In genomic region chr2:105131811-105132100, GRCm38 (mm10) we compare ENCODE assay signal across 31 mouse cellular contexts. TPM values are rescaled to one million over a fixed set of nuclear protein-coding genes. Genes with fewer than 3 reads are reported as not detected.
A peak's percentile ranks its signal among the peaks of the same experiment; 100 is the strongest.
DNase-seq lines count a peak whose midpoint lies in the region; ATAC-seq lines count a peak whose summit lies in the region.
"Had no signal": no experiment of that assay in that cellular context is flagged by ENCODE, and none has a peak within 500 bp of the region (broad histone marks: within the 10 kb centered on the region; RNA-seq: fewer than 3 reads in every experiment).

No protein-coding gene starts in this region.

- no peak for DNase-seq in heart, embryonic 10.5 days (ENCODE audit: low spot score)
- DNase-seq in heart, postnatal 36 days, result no peak
- DNase-seq in hindbrain, embryonic 11.5 days (ENCODE audit: low spot score), result peak; percentile 38
- DNase-seq in hindbrain, embryonic 14.5 days (ENCODE audit: low spot score), result no peak
- DNase-seq in midbrain, embryonic 11.5 days (ENCODE audit: low spot score, missing footprints), result peak; percentile 94
- DNase-seq: adrenal gland, postnatal 10 days; cerebellum, adult 18-20 months; cerebellum, postnatal 14 days; gastrocnemius, postnatal 36 days; layer of hippocampus, adult 9-11 months; left cerebral cortex, postnatal 4 days; liver; retina, postnatal 1 day; right cerebral cortex, postnatal 25 days; spleen, adult 18-20 months; thymus, adult 2 months; thymus, postnatal 4 days had no signal

- H3K4me2 ChIP-seq in hindbrain, embryonic 11.5 days (replicated peaks; ENCODE audit: low read depth, low read length), result no peak overlapping the region
- H3K4me2 ChIP-seq in hindbrain, embryonic 14.5 days (replicated peaks), result no peak overlapping the region
- H3K4me2 ChIP-seq in midbrain, embryonic 11.5 days, result no peak overlapping the region
- no peak overlapping the region for H3K4me2 ChIP-seq in midbrain, embryonic 16.5 days (ENCODE audit: low read length)
- H3K4me2 ChIP-seq in stomach, embryonic 16.5 days (ENCODE audit: low read depth, low read length), result 0 out of 2 replicates have a peak overlapping the region, but pooled peaks have one; percentile 19
- H3K4me2 ChIP-seq: forebrain, embryonic 13.5 days; hindbrain, embryonic 12.5 days had no signal

- H3K9ac ChIP-seq in hindbrain, embryonic 11.5 days (ENCODE audit: low read depth, low read length), result no peak overlapping the region
- no peak overlapping the region for H3K9ac ChIP-seq in hindbrain, embryonic 14.5 days
- H3K9ac ChIP-seq in midbrain, embryonic 11.5 days (ENCODE audit: low read length), result no peak overlapping the region
- H3K9ac ChIP-seq in midbrain, embryonic 16.5 days (ENCODE audit: low read depth, low read length), result no peak overlapping the region
- no peak overlapping the region for H3K9ac ChIP-seq in stomach, embryonic 16.5 days (ENCODE audit: low read length)
- H3K9ac ChIP-seq: forebrain, embryonic 13.5 days; hindbrain, embryonic 12.5 days; neural tube, embryonic 12.5 days had no signal

- peaks cover 99% of the 10 kb centered on the region for H3K27me3 ChIP-seq in heart, embryonic 10.5 days (ENCODE audit: insufficient read depth, poor library complexity, severe bottlenecking)
- peaks cover 96% of the 10 kb centered on the region for H3K27me3 ChIP-seq in hindbrain, embryonic 11.5 days (ENCODE audit: control insufficient read depth, insufficient read depth, low read length)
- H3K27me3 ChIP-seq in hindbrain, embryonic 14.5 days (ENCODE audit: control insufficient read depth, insufficient read depth, low read length), result peaks cover 96% of the 10 kb centered on the region
- H3K27me3 ChIP-seq in midbrain, embryonic 11.5 days (ENCODE audit: control insufficient read depth, insufficient read depth, low read length), result peaks cover 100% of the 10 kb centered on the region
- H3K27me3 ChIP-seq in midbrain, embryonic 16.5 days (ENCODE audit: control insufficient read depth, insufficient read depth, low read depth, low read length), result peaks cover 71% of the 10 kb centered on the region
- H3K27me3 ChIP-seq in stomach, embryonic 16.5 days (ENCODE audit: control insufficient read depth, insufficient read depth, low read length), result peaks cover 93% of the 10 kb centered on the region

- 0 out of 2 replicates have a peak overlapping the region, but pooled peaks have one; percentile 59 for H3K27ac ChIP-seq in heart, embryonic 10.5 days
- no peak overlapping the region for H3K27ac ChIP-seq in hindbrain, embryonic 11.5 days (ENCODE audit: low read depth, low read length)
- no peak overlapping the region for H3K27ac ChIP-seq in hindbrain, embryonic 14.5 days
- H3K27ac ChIP-seq in midbrain, embryonic 11.5 days (ENCODE audit: low read depth, low read length), result no peak overlapping the region
- H3K27ac ChIP-seq in midbrain, embryonic 16.5 days (ENCODE audit: low read length), result no peak overlapping the region
- H3K27ac ChIP-seq in stomach, embryonic 16.5 days (ENCODE audit: low read length), result no peak overlapping the region
- H3K27ac ChIP-seq: forebrain, embryonic 13.5 days; hindbrain, embryonic 12.5 days; left cerebral cortex, adult 2 months; macrophage; midbrain, embryonic 10.5 days; neural tube, embryonic 12.5 days had no signal

- no peaks in the 10 kb centered on the region for H3K36me3 ChIP-seq in heart, embryonic 10.5 days
- H3K36me3 ChIP-seq in hindbrain, embryonic 11.5 days (ENCODE audit: control insufficient read depth, insufficient read depth, low read length), result no peaks in the 10 kb centered on the region
- no peaks in the 10 kb centered on the region for H3K36me3 ChIP-seq in hindbrain, embryonic 14.5 days (replicated peaks; ENCODE audit: control insufficient read depth, insufficient read depth)
- H3K36me3 ChIP-seq in midbrain, embryonic 11.5 days (ENCODE audit: control insufficient read depth, insufficient read depth, low read length), result no peaks in the 10 kb centered on the region
- no peaks in the 10 kb centered on the region for H3K36me3 ChIP-seq in midbrain, embryonic 16.5 days (ENCODE audit: control insufficient read depth, insufficient read depth, low read length)
- H3K36me3 ChIP-seq in stomach, embryonic 16.5 days (ENCODE audit: control insufficient read depth, insufficient read depth, low read length), result no peaks in the 10 kb centered on the region
- H3K36me3 ChIP-seq: hindbrain, embryonic 12.5 days; midbrain, embryonic 10.5 days; neural tube, embryonic 12.5 days had no signal

- H3K9me3 ChIP-seq in heart, embryonic 10.5 days, result no peaks in the 10 kb centered on the region
- H3K9me3 ChIP-seq in hindbrain, embryonic 11.5 days (ENCODE audit: control insufficient read depth, low read length), result no peaks in the 10 kb centered on the region
- no peaks in the 10 kb centered on the region for H3K9me3 ChIP-seq in hindbrain, embryonic 14.5 days (ENCODE audit: control insufficient read depth, low read length)
- H3K9me3 ChIP-seq in midbrain, embryonic 11.5 days (ENCODE audit: control insufficient read depth, low read length), result no peaks in the 10 kb centered on the region
- H3K9me3 ChIP-seq in midbrain, embryonic 16.5 days (replicated peaks; ENCODE audit: control insufficient read depth, low read length, poor library complexity, severe bottlenecking), result no peaks in the 10 kb centered on the region; the same call in 1 of the 2 replicates
- no peaks in the 10 kb centered on the region for H3K9me3 ChIP-seq in stomach, embryonic 16.5 days (replicated peaks; ENCODE audit: control insufficient read depth, low read length)
- H3K9me3 ChIP-seq: forebrain, embryonic 13.5 days; hindbrain, embryonic 12.5 days; midbrain, embryonic 10.5 days; neural tube, embryonic 12.5 days had no signal

- ATAC-seq in hindbrain, embryonic 11.5 days (ENCODE audit: low FRiP score), result no peak
- ATAC-seq in hindbrain, embryonic 14.5 days (ENCODE audit: low FRiP score), result no peak
- no peak for ATAC-seq in midbrain, embryonic 11.5 days (ENCODE audit: low FRiP score)
- ATAC-seq in midbrain, embryonic 16.5 days, result no peak
- ATAC-seq in stomach, embryonic 16.5 days (ENCODE audit: insufficient read depth, low FRiP score), result no peak
- ATAC-seq: forebrain, embryonic 13.5 days; lung, postnatal 0 days had no signal

- intact Hi-C loops in heart, postnatal 36 days (cut with DNase I), result loop anchor here (5.0 kb wide), 2 partner anchors 41 to 541 kb away; no protein-coding TSS in a partner anchor

- H3K4me1 ChIP-seq in heart, embryonic 10.5 days, result peaks cover 37% of the 10 kb centered on the region
- H3K4me1 ChIP-seq in hindbrain, embryonic 11.5 days (replicated peaks; ENCODE audit: control insufficient read depth, insufficient read depth, low read length), result 0 out of 2 replicates have a peak, but pooled peaks cover 4% of the 10 kb centered on the region
- no peaks in the 10 kb centered on the region for H3K4me1 ChIP-seq in hindbrain, embryonic 14.5 days (replicated peaks; ENCODE audit: control insufficient read depth, insufficient read depth, low read length)
- H3K4me1 ChIP-seq in midbrain, embryonic 11.5 days (ENCODE audit: control insufficient read depth, insufficient read depth, low read length), result peaks cover 4% of the 10 kb centered on the region; the same call in 1 of the 2 replicates
- H3K4me1 ChIP-seq in midbrain, embryonic 16.5 days (ENCODE audit: control insufficient read depth, insufficient read depth, low read length), result peaks cover 8% of the 10 kb centered on the region; the same call in 1 of the 2 replicates
- H3K4me1 ChIP-seq in stomach, embryonic 16.5 days (ENCODE audit: control insufficient read depth, insufficient read depth, low read length), result peaks cover 12% of the 10 kb centered on the region; the same call in 1 of the 2 replicates

- no peak overlapping the region for H3K4me3 ChIP-seq in heart, embryonic 10.5 days
- no peak overlapping the region for H3K4me3 ChIP-seq in hindbrain, embryonic 11.5 days (ENCODE audit: low read depth, low read length)
- H3K4me3 ChIP-seq in hindbrain, embryonic 14.5 days (replicated peaks; ENCODE audit: low read length), result no peak overlapping the region
- no peak overlapping the region for H3K4me3 ChIP-seq in midbrain, embryonic 11.5 days (ENCODE audit: low read depth, low read length)
- H3K4me3 ChIP-seq in midbrain, embryonic 16.5 days (ENCODE audit: low read depth, low read length), result no peak overlapping the region
- no peak overlapping the region for H3K4me3 ChIP-seq in stomach, embryonic 16.5 days (replicated peaks; ENCODE audit: low read length)
- H3K4me3 ChIP-seq: forebrain, embryonic 13.5 days; hindbrain, embryonic 12.5 days; left cerebral cortex, adult 2 months; midbrain, embryonic 10.5 days; neural tube, embryonic 12.5 days had no signal

- 9% methylated on average over 2 of the region's 2 CpGs for WGBS in heart, embryonic 10.5 days
- 2% methylated on average over 2 of the region's 2 CpGs for WGBS in hindbrain, embryonic 11.5 days
- WGBS in hindbrain, embryonic 14.5 days, result 4% methylated on average over 2 of the region's 2 CpGs
- WGBS in midbrain, embryonic 11.5 days, result 2% methylated on average over 2 of the region's 2 CpGs
- WGBS in midbrain, embryonic 16.5 days, result 2% methylated on average over 2 of the region's 2 CpGs
- WGBS in stomach, embryonic 16.5 days, result 14% methylated on average over 2 of the region's 2 CpGs

RNA-seq across cellular contexts. Expression of gene Wt1, which starts 5.4 kb away (rescaled TPM):
- polyA plus RNA-seq in heart, embryonic 10.5 days (2016; fragmentation: Nextera tagmentation; extraction: Ambion mirVana), result 36.5 and 41.9 TPM in 2 replicates
- 1 to 10 TPM; 5.2 to 6.9 TPM for total RNA-seq in heart, postnatal 36 days (2021)
- 0.52 and 0.68 TPM in 2 replicates for polyA plus RNA-seq in hindbrain, embryonic 11.5 days (2014; fragmentation: Nextera tagmentation; extraction: Ambion mirVana)
- 0.97 and 1.5 TPM in 2 replicates for polyA plus RNA-seq in hindbrain, embryonic 14.5 days (2014; fragmentation: Nextera tagmentation; extraction: Ambion mirVana)
- polyA plus RNA-seq in midbrain, embryonic 11.5 days (2014; fragmentation: Nextera tagmentation; extraction: Ambion mirVana), result 0.08 TPM in 2 replicates
- polyA plus RNA-seq in midbrain, embryonic 16.5 days (2015; fragmentation: Nextera tagmentation; extraction: Ambion mirVana), result 0.13 and 0.22 TPM in 2 replicates
- polyA plus RNA-seq in stomach, embryonic 16.5 days (2015; fragmentation: Nextera tagmentation; extraction: Ambion mirVana), result 13.2 and 18.3 TPM in 2 replicates
- polyA plus RNA-seq: forebrain, embryonic 13.5 days; macrophage; midbrain, embryonic 10.5 days had no signal

RNA-seq across cellular contexts. Expression of gene Gm11060, which starts 39.9 kb away (rescaled TPM):
- polyA plus RNA-seq in heart, embryonic 10.5 days (2016; fragmentation: Nextera tagmentation; extraction: Ambion mirVana), result not detected in 2 replicates
- total RNA-seq in heart, postnatal 36 days (2021), result not detected
- polyA plus RNA-seq in hindbrain, embryonic 11.5 days (2014; fragmentation: Nextera tagmentation; extraction: Ambion mirVana), result not detected in 2 replicates
- polyA plus RNA-seq in hindbrain, embryonic 14.5 days (2014; fragmentation: Nextera tagmentation; extraction: Ambion mirVana), result not detected in 2 replicates
- not detected in 2 replicates for polyA plus RNA-seq in midbrain, embryonic 11.5 days (2014; fragmentation: Nextera tagmentation; extraction: Ambion mirVana)
- not detected in 2 replicates for polyA plus RNA-seq in midbrain, embryonic 16.5 days (2015; fragmentation: Nextera tagmentation; extraction: Ambion mirVana)
- polyA plus RNA-seq in stomach, embryonic 16.5 days (2015; fragmentation: Nextera tagmentation; extraction: Ambion mirVana), result not detected in 2 replicates
- total RNA-seq: adrenal gland, postnatal 10 days; gastrocnemius, adult 18-20 months; gastrocnemius, postnatal 36 days; left cerebral cortex, adult 2 months; left cerebral cortex, postnatal 4 days had no signal
- polyA plus RNA-seq: embryonic facial prominence, embryonic 14.5 days; forebrain, embryonic 13.5 days; heart, postnatal 0 days; hindbrain, embryonic 12.5 days; large intestine, adult 2 months; liver, embryonic 16.5 days; lung, postnatal 0 days; macrophage; midbrain, embryonic 10.5 days; neural tube, embryonic 12.5 days; thymus, adult 2 months had no signal

Comparison
In these comparisons a context has a peak if more than half of its experiments do, and no peak if none do; other contexts are left out.
1. DNase-seq: peak in hindbrain, embryonic 11.5 days (single experiment) and midbrain, embryonic 11.5 days (single experiment); none in heart, embryonic 10.5 days (single experiment), heart, postnatal 36 days (0 of 2) and hindbrain, embryonic 14.5 days (single experiment).